Mouse (Mus musculus): ENCODE measurements around the gene Cotl1.

Gene Cotl1

GRCm38 (mm10) chr8:119787341-119787740 is 53.0 kb downstream of the Cotl1 start:
- in situ Hi-C loops (cut with MboI, MseI) = loop anchor here (5.0 kb wide), 1 partner anchor 50 kb away; no protein-coding TSS in a partner anchor

- in situ Hi-C loops (cut with MboI, MseI) = loop anchor here (5.0 kb wide), 1 partner anchor 50 kb away; no protein-coding TSS in a partner anchor
Observed at GRCm38 (mm10) chr8:119786871-119787270, 53.5 kb downstream of the Cotl1 start.

GRCm38 (mm10) chr8:119785764-119786405 is 54.5 kb downstream of the Cotl1 start:
- in situ Hi-C loops (cut with MboI, MseI) = loop anchor here (5.0 kb wide), 1 partner anchor 51 kb away; no protein-coding TSS in a partner anchor

- in situ Hi-C loops (cut with MboI, MseI) = loop anchor here (5.0 kb wide), 1 partner anchor 53 kb away; no protein-coding TSS in a partner anchor
Observed at GRCm38 (mm10) chr8:119784676-119785075, 55.7 kb downstream of the Cotl1 start.

- in situ Hi-C loops (cut with MboI, MseI) = no loop called here
Observed at GRCm38 (mm10) chr8:119784141-119784574, 56.2 kb downstream of the Cotl1 start.

GRCm38 (mm10) chr8:119783579-119783978 is 56.8 kb downstream of the Cotl1 start:
- in situ Hi-C loops (cut with MboI, MseI) = no loop called here

DNA sequence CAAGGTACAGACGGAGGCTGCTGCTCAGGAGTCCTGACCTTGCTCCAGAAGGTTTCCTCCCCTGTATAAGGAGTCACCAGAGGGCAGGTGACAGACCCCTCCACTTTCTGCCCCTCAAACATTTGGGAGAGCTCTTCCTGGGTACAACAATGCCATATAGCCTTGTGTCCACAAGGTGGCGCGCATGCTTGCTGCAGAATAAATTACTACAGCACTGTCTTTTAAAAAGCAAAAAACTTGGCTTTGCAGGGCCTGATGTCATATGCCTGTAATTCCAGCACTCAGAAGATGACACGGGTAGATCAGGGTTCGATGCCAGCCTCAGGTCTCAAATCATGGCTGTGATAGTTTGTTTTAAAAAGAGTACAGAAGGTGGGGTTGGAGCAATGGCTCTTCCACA is 57.6 kb downstream of the Cotl1 start:
- in situ Hi-C loops (cut with MboI, MseI) = no loop called here

DNA sequence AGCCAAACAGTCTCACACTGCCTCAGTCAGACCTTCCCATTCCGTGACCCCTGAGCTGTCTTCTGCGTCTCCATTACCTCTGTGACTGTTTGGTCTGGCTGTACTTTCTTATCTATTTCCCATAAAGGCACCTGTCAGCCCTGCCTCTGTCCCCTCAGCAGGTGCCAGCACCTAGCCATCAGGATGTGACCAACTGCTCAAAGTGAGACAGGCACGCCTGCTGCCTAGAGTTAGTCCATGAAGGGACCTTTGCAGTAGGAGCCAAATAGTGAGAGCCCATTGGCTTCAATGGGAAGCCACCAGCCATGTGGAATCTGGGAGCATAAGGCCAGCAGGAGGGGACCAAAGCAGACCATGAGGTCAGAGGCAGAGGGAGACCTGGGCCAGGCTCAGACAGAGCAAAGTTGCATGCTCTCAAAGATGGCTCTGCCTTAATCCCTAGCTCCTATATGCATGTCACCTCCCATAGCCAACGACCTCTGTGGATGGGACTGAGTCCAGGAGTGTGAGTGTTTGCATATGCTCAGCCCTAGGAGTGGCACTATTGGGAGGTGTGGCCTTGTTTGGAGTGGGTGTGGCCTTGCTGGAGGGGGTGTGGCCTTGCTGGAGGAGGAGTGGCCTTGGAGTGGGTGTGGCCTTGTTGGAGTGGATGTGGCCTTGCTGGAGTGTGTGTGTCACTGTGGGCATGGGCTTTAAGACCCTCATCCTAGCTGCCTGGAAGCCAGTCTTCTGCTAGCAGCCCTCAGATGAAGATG is 59.1 kb downstream of the Cotl1 start:
- in situ Hi-C loops (cut with MboI, MseI) = no loop called here

- in situ Hi-C loops (cut with MboI, MseI) = no loop called here
Observed at GRCm38 (mm10) chr8:119780402-119781049, 59.8 kb downstream of the Cotl1 start.

GRCm38 (mm10) chr8:119779013-119779737 is 61.2 kb downstream of the Cotl1 start:
- in situ Hi-C loops (cut with MboI, MseI) = loop anchor here (5.0 to 10.0 kb wide), 2 partner anchors 92 to 1646 kb away; no protein-coding TSS in a partner anchor

DNA sequence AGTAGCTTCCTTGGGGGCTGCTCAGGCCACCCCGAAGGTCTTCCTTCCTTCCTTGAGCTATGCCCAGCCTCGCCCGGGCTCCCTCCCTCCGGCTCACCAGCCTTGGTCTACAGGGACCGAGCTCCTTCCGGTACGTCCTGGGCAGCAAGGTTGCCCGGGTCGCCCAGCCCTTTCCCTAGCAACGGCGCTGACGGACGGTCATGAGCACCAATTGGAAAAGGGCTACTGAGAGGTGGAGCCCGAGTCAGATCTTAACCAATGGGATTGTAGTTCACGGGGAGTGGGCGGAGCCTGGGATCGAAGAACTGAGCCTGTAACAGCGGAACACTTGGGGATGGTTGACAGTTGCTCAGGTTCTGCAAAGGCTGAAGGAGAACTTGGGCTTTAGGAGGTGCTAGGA is 62.1 kb downstream of the Cotl1 start, which contains the start of gene Tldc1:
Gene Tldc1 (minus strand): TSS at position 154 of the 400 bp plus-strand sequence.
- in situ Hi-C loops (cut with MboI, MseI) = loop anchor here (5.0 to 10.0 kb wide), 2 partner anchors 91 to 1647 kb away; no protein-coding TSS in a partner anchor

GRCm38 (mm10) chr8:119777765-119778164 is 62.6 kb downstream of the Cotl1 start:
- in situ Hi-C loops (cut with MboI, MseI) = loop anchor here (5.0 to 10.0 kb wide), 2 partner anchors 90 to 1647 kb away; no protein-coding TSS in a partner anchor

DNA sequence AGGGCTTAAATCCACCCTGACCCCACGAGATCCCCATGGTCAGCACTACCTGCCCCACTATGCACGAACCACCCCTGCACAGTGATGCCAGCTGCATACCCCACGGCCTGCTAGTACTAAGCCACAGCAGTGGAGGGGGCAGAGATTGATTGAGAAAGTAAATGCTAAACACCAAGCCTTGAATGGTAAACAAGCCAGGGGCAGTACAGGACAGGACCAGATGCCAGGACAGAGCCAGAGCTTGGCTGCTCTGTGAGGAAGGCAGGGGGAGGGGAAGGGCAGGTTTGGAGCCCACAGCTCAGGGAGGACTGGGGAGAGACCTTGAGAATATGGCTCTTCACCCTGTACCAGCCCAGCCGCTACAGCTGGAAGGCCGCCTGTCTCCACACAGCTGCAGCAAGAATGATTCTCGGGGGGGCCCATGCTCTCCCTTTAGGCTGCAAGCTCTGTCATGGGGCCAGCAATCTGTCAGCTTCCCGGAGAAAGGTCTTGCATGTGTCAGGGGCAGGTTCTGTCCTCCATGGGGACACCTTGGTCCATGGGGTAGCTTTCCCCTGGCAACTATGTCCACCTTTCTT is 63.6 kb downstream of the Cotl1 start:
- in situ Hi-C loops (cut with MboI, MseI) = loop anchor here (5.0 to 10.0 kb wide), 2 partner anchors 89 to 1648 kb away; no protein-coding TSS in a partner anchor

DNA sequence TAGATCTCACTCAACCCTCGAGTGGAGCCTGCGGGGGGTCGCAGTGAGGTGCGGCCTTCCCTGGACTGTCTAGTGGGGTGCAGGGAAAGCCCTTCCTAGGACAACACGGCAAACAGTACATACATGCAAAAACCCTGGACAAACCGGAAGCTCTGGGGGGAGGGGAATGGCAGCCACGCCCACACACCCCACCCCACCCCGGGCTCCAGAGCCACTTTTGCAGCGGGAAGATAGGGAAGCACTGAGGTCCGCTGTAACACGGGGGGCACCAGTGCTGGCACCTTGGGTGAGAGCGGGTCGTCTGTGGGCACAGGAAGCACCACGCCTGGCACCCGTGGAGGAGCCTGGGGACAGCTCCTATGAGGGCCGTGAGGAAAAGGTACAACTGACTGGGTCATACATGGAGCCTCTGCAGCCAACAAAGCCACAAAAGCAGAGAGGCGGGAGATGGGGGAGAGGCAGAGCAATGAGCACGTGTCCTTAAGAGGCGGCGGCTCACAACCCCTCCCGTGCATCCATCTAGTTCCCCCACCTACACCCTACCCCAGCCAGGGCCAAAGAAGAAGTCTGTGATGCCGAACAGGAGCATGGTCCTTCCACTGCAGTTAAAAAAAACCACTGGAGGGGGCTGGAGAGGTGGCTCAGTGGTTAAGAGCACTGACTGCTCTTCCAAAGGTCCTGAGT is 74.4 kb downstream of the Cotl1 start:
- in situ Hi-C loops (cut with MboI, MseI) = no loop called here

- in situ Hi-C loops (cut with MboI, MseI) = no loop called here
Observed at GRCm38 (mm10) chr8:119765311-119765710, 75.0 kb downstream of the Cotl1 start.

DNA sequence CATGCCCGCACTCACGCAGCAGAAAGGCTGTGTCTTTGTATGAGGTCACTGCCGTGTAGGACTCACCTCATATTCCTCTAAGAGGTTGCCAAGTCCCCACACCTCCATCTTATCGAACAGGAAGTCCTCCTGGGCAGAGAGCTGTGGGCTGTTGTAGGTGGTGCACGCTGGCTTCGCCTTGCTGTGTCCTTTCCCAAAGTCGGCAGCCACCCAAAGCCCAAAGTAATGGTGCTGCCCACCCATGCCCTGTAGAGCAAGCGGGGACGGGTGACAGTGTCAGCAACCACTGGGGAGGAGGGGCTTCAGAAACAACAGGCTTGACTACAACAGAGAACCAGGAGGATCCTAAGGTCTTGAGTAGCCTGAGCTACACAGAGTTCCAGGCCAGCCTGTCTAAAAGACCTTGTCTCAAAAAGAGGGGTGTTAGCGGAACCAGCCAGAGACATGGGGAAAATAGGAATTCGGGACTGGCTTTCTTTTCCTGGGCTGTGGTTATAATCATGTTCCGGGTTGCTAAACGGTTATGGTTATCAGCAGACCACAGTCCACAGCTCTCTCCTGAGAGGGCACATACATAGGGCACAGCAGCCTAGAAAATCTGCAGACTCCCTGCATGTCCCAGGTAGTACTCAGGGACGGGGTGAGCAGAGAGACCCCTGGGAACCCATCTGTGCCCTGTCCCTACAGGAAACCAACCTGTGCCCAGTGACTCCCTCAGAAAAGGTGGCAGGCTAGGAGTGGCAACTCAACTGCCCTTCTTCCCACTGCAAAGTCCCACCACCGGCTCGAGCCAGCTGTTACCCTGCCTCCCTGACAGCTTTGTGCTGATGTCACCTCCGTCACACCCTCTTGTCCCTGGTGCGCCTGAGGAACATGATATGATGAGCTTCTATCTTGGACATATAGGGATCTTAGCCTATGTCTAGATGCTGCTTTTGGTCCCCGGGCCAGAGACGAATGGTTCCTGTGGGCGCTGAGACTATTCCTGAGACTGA is 77.8 kb downstream of the Cotl1 start:
- in situ Hi-C loops (cut with MboI, MseI) = no loop called here

- in situ Hi-C loops (cut with MboI, MseI) = no loop called here
Observed at GRCm38 (mm10) chr8:119761692-119762091, 78.7 kb downstream of the Cotl1 start.

All from T-helper 1 cell (primary cell).